Mouse (Mus musculus) heart, embryonic 13.5 days (tissue): ENCODE results near the gene Ulk1. TPM values are rescaled to one million over a fixed set of nuclear protein-coding genes. Genes with fewer than 3 reads are reported as not detected.

ENCODE experiments used
- ATAC-seq: fragments of 200-750 bp; cut with Nextera tagmentation; 2 replicates; pipeline ENCODE4 v1.8.0; 2017; ENCODE audit warnings: moderate TSS enrichment; ENCODE audit not compliant: insufficient number of reproducible peaks, low FRiP score, low TSS enrichment; ENCODE audit errors: extremely low read depth
- H3K27ac ChIP-seq: fragments of 300-500 bp; sonication (generic); replicated peaks from 2 replicates; pipeline ENCODE4 v1.5.1; 2015; ENCODE audit warnings: moderate library complexity, mild to moderate bottlenecking, inconsistent platforms
- H3K27me3 ChIP-seq: fragments of 300-500 bp; sonication (generic); replicated peaks from 2 replicates; pipeline ENCODE4 v1.6.1; 2015; ENCODE audit warnings: mild to moderate bottlenecking, inconsistent platforms
- H3K36me3 ChIP-seq: fragments of 300-500 bp; sonication (generic); 2 replicates; pipeline ENCODE4 v1.6.1; 2015; ENCODE audit warnings: mild to moderate bottlenecking, inconsistent platforms
- H3K4me1 ChIP-seq: fragments of 300-500 bp; sonication (generic); 2 replicates; pipeline ENCODE4 v1.6.1; 2015; ENCODE audit warnings: inconsistent platforms
- H3K4me2 ChIP-seq: fragments of 300-500 bp; sonication (generic); 2 replicates; pipeline ENCODE4 v1.6.1; 2015; ENCODE audit warnings: inconsistent platforms, mild to moderate bottlenecking, moderate library complexity
- H3K4me3 ChIP-seq: fragments of 300-500 bp; sonication (generic); 2 replicates; pipeline ENCODE4 v1.5.1; 2015; ENCODE audit warnings: moderate library complexity, mild to moderate bottlenecking, inconsistent platforms
- H3K9ac ChIP-seq: fragments of 300-500 bp; sonication (generic); 2 replicates; pipeline ENCODE4 v1.6.1; 2015; ENCODE audit warnings: inconsistent platforms, mild to moderate bottlenecking, moderate library complexity
- H3K9me3 ChIP-seq: fragments of 300-500 bp; sonication (generic); 2 replicates; pipeline ENCODE4 v1.6.1; 2016; ENCODE audit warnings: inconsistent platforms
- WGBS: fragments of 180-500 bp; shearing (Covaris S2); methylation state at CpG from one replicate; pipeline ENCODE4 v1.1.7; 2015; ENCODE audit warnings: mixed read lengths; 5-methylcytosine and 5-hydroxymethylcytosine counted together
- polyA plus RNA-seq: library from polyadenylated mRNA; unstranded; fragments of >200 nt; fragmentation: Nextera tagmentation; extraction: Ambion mirVana; gene quantifications from 2 replicates; pipeline ENCODE4 v1.2.1, GENCODE M21; 2015

The Ulk1 gene
- polyA plus RNA-seq, 1 experiment from 2014 or later, result 11.8 TPM

GRCm38 (mm10) chr5:110831036-110831720, 21.3 kb upstream of the Ulk1 start:
- no peak overlapping the region for H3K9ac ChIP-seq
- ATAC-seq, result no peak
- H3K9me3 ChIP-seq, result no peaks in the 10 kb centered on the region
- 85% methylated on average over 5 of the region's 5 CpGs for WGBS
- H3K36me3 ChIP-seq, result peaks cover 36% of the 10 kb centered on the region
- no peaks in the 10 kb centered on the region for H3K27me3 ChIP-seq
- H3K4me2 ChIP-seq, result no peak overlapping the region
- H3K4me3 ChIP-seq, result no peak overlapping the region
- H3K4me1 ChIP-seq, result peaks cover 10% of the 10 kb centered on the region
- H3K27ac ChIP-seq, result no peak overlapping the region

- Histone ChIP-seq H3K9me3 (no peaks in the 10 kb centered on the region), H3K27me3 (no peaks in the 10 kb centered on the region), H3K4me1 (no peaks in the 10 kb centered on the region), H3K27ac (no peak overlapping the region), H3K4me2 (no peak overlapping the region), H3K36me3 (peaks cover 28% of the 10 kb centered on the region), H3K9ac (no peak overlapping the region), H3K4me3 (no peak overlapping the region)
- 84% methylated on average over 5 of the region's 5 CpGs for WGBS
- no peak for ATAC-seq
These were observed 17.7 kb upstream of the Ulk1 start for GRCm38 (mm10) chr5:110827576-110827975.

- H3K4me1 ChIP-seq, result no peaks in the 10 kb centered on the region
- no peak for ATAC-seq
- no peaks in the 10 kb centered on the region for H3K9me3 ChIP-seq
- H3K4me3 ChIP-seq, result no peak overlapping the region
- peaks cover 23% of the 10 kb centered on the region for H3K36me3 ChIP-seq
- WGBS, result 82% methylated on average over 8 of the region's 8 CpGs
- H3K27me3 ChIP-seq, result no peaks in the 10 kb centered on the region
- H3K4me2 ChIP-seq, result no peak overlapping the region
- H3K27ac ChIP-seq, result no peak overlapping the region
- H3K9ac ChIP-seq, result no peak overlapping the region
These were observed 17.0 kb upstream of the Ulk1 start for GRCm38 (mm10) chr5:110826781-110827495.

- Histone ChIP-seq H3K27ac (no peak overlapping the region), H3K4me1 (no peaks in the 10 kb centered on the region), H3K27me3 (no peaks in the 10 kb centered on the region), H3K9ac (no peak overlapping the region), H3K36me3 (peaks cover 12% of the 10 kb centered on the region; the same call in 1 of the 2 replicates), H3K9me3 (no peaks in the 10 kb centered on the region), H3K4me2 (no peak overlapping the region), H3K4me3 (no peak overlapping the region)
- ATAC-seq, result no peak
- WGBS, result 82% methylated on average over 4 of the region's 4 CpGs
These were observed 14.5 kb upstream of the Ulk1 start for GRCm38 (mm10) chr5:110824421-110824820.

- peak overlapping the region; percentile 88 for H3K27ac ChIP-seq
- no peaks in the 10 kb centered on the region for H3K27me3 ChIP-seq
- H3K4me3 ChIP-seq, result peak overlapping the region; percentile 87
- peak overlapping the region; percentile 98 for H3K9ac ChIP-seq
- H3K9me3 ChIP-seq, result no peaks in the 10 kb centered on the region
- no peak for ATAC-seq
- H3K4me1 ChIP-seq, result peaks cover 43% of the 10 kb centered on the region
- 2% methylated on average over 27 of the region's 27 CpGs for WGBS
- peaks cover 32% of the 10 kb centered on the region for H3K36me3 ChIP-seq
- peak overlapping the region; percentile 95 for H3K4me2 ChIP-seq
These were observed 853 bp downstream of the Ulk1 start for GRCm38 (mm10) chr5:110808821-110809666.

- H3K9me3 ChIP-seq, result no peaks in the 10 kb centered on the region
- H3K27ac ChIP-seq, result peak overlapping the region; percentile 88
- peak overlapping the region; percentile 95 for H3K4me2 ChIP-seq
- peaks cover 43% of the 10 kb centered on the region for H3K4me1 ChIP-seq
- peak overlapping the region; percentile 98 for H3K9ac ChIP-seq
- H3K4me3 ChIP-seq, result peak overlapping the region; percentile 87
- peak; percentile 37; the same call in 1 of the 2 replicates for ATAC-seq
- peaks cover 33% of the 10 kb centered on the region for H3K36me3 ChIP-seq
- H3K27me3 ChIP-seq, result no peaks in the 10 kb centered on the region
- WGBS, result under 1% methylated on average over 14 of the region's 14 CpGs
These were observed 1.8 kb downstream of the Ulk1 start for GRCm38 (mm10) chr5:110808061-110808631.

- H3K27me3 ChIP-seq, result no peaks in the 10 kb centered on the region
- H3K9me3 ChIP-seq, result no peaks in the 10 kb centered on the region
- peak overlapping the region; percentile 87 for H3K4me3 ChIP-seq
- peaks cover 48% of the 10 kb centered on the region for H3K4me1 ChIP-seq
- no peak for ATAC-seq
- H3K36me3 ChIP-seq, result peaks cover 39% of the 10 kb centered on the region
- H3K4me2 ChIP-seq, result peak overlapping the region; percentile 95
- 76% methylated on average over 4 of the region's 4 CpGs for WGBS
- H3K27ac ChIP-seq, result peak overlapping the region; percentile 88
- H3K9ac ChIP-seq, result peak overlapping the region; percentile 98
These were observed 2.4 kb downstream of the Ulk1 start for GRCm38 (mm10) chr5:110807453-110807852.

- peak overlapping the region; percentile 1; the same call in 1 of the 2 replicates for H3K9ac ChIP-seq
- H3K4me3 ChIP-seq, result no peak overlapping the region
- no peaks in the 10 kb centered on the region for H3K9me3 ChIP-seq
- H3K4me1 ChIP-seq, result peaks cover 55% of the 10 kb centered on the region
- no peak for ATAC-seq
- 88% methylated on average over 1 of the region's 1 CpGs for WGBS
- peaks cover 42% of the 10 kb centered on the region for H3K36me3 ChIP-seq
- H3K27me3 ChIP-seq, result no peaks in the 10 kb centered on the region
- no peak overlapping the region for H3K27ac ChIP-seq
- H3K4me2 ChIP-seq, result peak overlapping the region; percentile 95
These were observed 3.2 kb downstream of the Ulk1 start for GRCm38 (mm10) chr5:110806676-110807075.

GRCm38 (mm10) chr5:110806154-110806553, 3.7 kb downstream of the Ulk1 start:
- H3K4me3 ChIP-seq, result no peak overlapping the region
- no peaks in the 10 kb centered on the region for H3K9me3 ChIP-seq
- H3K4me1 ChIP-seq, result peaks cover 57% of the 10 kb centered on the region
- H3K36me3 ChIP-seq, result peaks cover 45% of the 10 kb centered on the region
- no peak overlapping the region for H3K27ac ChIP-seq
- H3K9ac ChIP-seq, result no peak overlapping the region
- H3K27me3 ChIP-seq, result no peaks in the 10 kb centered on the region
- no peak for ATAC-seq
- H3K4me2 ChIP-seq, result no peak overlapping the region
- WGBS, result 81% methylated on average over 4 of the region's 4 CpGs

- Histone ChIP-seq H3K27me3 (no peaks in the 10 kb centered on the region), H3K9ac (no peak overlapping the region), H3K4me1 (peaks cover 59% of the 10 kb centered on the region), H3K4me2 (no peak overlapping the region), H3K27ac (no peak overlapping the region), H3K9me3 (no peaks in the 10 kb centered on the region), H3K4me3 (no peak overlapping the region), H3K36me3 (peaks cover 63% of the 10 kb centered on the region)
- 80% methylated on average over 7 of the region's 7 CpGs for WGBS
- ATAC-seq, result no peak
These were observed 5.7 kb downstream of the Ulk1 start for GRCm38 (mm10) chr5:110804012-110804743.
